Mouse (Mus musculus) CD4-positive naive resting alpha-beta T cell, adult 76 days (primary cell): ENCODE measurements around the gene Nfe2l2. TPM values are rescaled to one million over a fixed set of nuclear protein-coding genes. Genes with fewer than 3 reads are reported as not detected.

Experiments
- total RNA-seq: library from RNA; stranded (reverse); gene quantifications from one replicate; pipeline ENCODE4 v1.2.4, GENCODE M21; 2023

The Nfe2l2 gene
- 59.4 TPM for total RNA-seq

DNA sequence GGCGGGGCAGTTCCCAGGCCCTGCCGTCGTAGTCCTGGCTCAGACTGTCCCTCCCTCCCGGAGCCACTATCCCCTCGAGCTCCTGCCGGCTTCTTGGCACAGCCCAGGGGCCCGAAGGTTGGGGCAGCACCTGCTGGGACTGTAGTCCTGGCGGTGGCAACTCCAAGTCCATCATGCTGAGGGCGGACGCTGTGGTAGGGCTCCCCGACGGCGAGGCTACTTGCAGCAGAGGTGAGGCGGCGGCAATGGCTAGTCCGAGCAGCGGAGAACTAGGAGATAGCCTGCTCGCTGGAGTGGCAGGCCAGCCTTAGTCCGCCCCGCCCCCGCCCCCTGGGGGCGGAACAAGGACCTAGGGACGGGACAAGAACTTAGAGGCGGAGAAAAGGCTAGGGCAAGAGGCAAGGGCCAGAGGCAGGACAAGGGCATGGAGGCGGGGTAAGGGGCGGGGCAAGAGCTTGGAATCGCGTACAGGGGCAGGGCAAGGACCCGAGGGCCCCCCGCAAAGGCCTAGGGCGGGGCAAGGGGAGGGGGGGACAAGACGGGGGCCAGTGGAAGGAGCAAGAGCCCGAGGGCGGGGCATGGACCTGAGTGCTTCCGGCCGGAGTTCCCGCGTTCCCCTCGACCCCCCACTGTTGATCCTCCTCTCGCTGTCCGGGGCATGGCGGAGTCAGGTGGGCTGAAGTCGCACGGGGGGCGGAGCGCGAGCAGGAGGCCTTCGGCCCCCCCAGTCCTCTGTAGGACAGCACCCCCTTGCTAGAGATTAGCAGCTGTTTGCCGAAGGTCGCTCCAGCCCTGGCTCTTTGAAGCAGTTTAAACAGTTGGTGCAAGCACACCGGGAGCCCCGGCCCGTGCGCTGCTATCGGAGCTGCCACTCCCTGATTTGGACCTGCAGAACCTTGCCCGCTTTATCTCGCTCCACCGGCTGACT is at the start of gene Nfe2l2:
Gene Nfe2l2, minus strand, starts transcription at position 408 of the 928 bp plus-strand sequence.

GRCm38 (mm10) chr2:75658727-75659628 is 45.5 kb downstream of the Nfe2l2 start, which contains the start of gene Hnrnpa3:
Gene Hnrnpa3 (plus strand): TSS chr2:75659261.

Other genes with a start within 250 kb of the Nfe2l2 start
- gene Hnrnpa3, start 45.4 kb downstream of the Nfe2l2 start, total RNA-seq = 620 TPM
- 50.8 TPM for gene Agps, start 127.5 kb upstream of the Nfe2l2 start, total RNA-seq
- 1.2 TPM for gene Ttc30b, start 233.9 kb upstream of the Nfe2l2 start, total RNA-seq